Mouse (Mus musculus) bone marrow, adult 2 months (tissue): ENCODE data around the gene Gm4952. TPM values are rescaled to one million over a fixed set of nuclear protein-coding genes. Genes with fewer than 3 reads are reported as not detected.

ENCODE experiments used
- H3K27ac ChIP-seq: fragments of 200-500 bp; 2 replicates; pipeline ENCODE4 v1.5.1; 2012; ENCODE audit warnings: low read depth, mild to moderate bottlenecking, control low read depth, inconsistent platforms, low read length; ENCODE audit not compliant: control insufficient read depth, poor library complexity, insufficient read depth
- H3K4me1 ChIP-seq: fragments of 200-500 bp; 2 replicates; pipeline ENCODE4 v1.6.1; 2011; ENCODE audit warnings: low read length; ENCODE audit not compliant: control insufficient read depth, insufficient read depth
- H3K4me3 ChIP-seq: fragments of 200-500 bp; replicated peaks from 2 replicates; pipeline ENCODE3; 2011; ENCODE audit warnings: mild to moderate bottlenecking, low read depth, low read length, control low read depth; ENCODE audit not compliant: control insufficient read depth
- CTCF ChIP-seq: fragments of 200-500 bp; IDR thresholded peaks from 2 replicates; pipeline ENCODE4 v1.5.1; 2011; ENCODE audit warnings: low read length, control low read depth; ENCODE audit not compliant: control insufficient read depth, insufficient read depth
- POLR2A ChIP-seq: fragments of 200-500 bp; IDR thresholded peaks from 2 replicates; pipeline ENCODE4 v1.6.1; 2011; ENCODE audit warnings: low read depth, mild to moderate bottlenecking, control low read depth, low read length, borderline replicate concordance; ENCODE audit not compliant: control insufficient read depth
- WGBS: fragments of 180-500 bp; shearing (Covaris S2); methylation state at CpG from one replicate; pipeline ENCODE4 v1.1.7; 2018; 5-methylcytosine and 5-hydroxymethylcytosine counted together
- polyA plus RNA-seq: library from polyadenylated mRNA; stranded (reverse); fragments of >200 nt; gene quantifications from 2 replicates; pipeline ENCODE4 v1.2.4, GENCODE M21; 2011; ENCODE audit warnings: low replicate concordance; ENCODE audit not compliant: missing spikeins, insufficient read depth, insufficient read length

The Gm4952 gene
- polyA plus RNA-seq, 1 experiment = not detected

GRCm38 (mm10) chr19:12572614-12573265 lies 27.0 kb upstream of the Gm4952 start:
- WGBS = 59% methylated on average over 1 of the region's 1 CpGs
- TF ChIP-seq POLR2A (no peak), CTCF (no peak)
- Histone ChIP-seq H3K4me3 (peak overlapping the region; percentile 94), H3K27ac (peak overlapping the region; percentile 59; the same call in 1 of the 2 replicates), H3K4me1 (peaks cover 8% of the 10 kb centered on the region)

GRCm38 (mm10) chr19:12573266-12574011 lies 26.3 kb upstream of the Gm4952 start:
- Histone ChIP-seq H3K4me1 (peaks cover 8% of the 10 kb centered on the region), H3K4me3 (peak overlapping the region; percentile 94), H3K27ac (peak overlapping the region; percentile 71)
- peak; percentile 45; the same call in 1 of the 2 replicates for TF ChIP-seq POLR2A
- TF ChIP-seq CTCF = no peak
- 2% methylated on average over 14 of the region's 14 CpGs for WGBS

DNA sequence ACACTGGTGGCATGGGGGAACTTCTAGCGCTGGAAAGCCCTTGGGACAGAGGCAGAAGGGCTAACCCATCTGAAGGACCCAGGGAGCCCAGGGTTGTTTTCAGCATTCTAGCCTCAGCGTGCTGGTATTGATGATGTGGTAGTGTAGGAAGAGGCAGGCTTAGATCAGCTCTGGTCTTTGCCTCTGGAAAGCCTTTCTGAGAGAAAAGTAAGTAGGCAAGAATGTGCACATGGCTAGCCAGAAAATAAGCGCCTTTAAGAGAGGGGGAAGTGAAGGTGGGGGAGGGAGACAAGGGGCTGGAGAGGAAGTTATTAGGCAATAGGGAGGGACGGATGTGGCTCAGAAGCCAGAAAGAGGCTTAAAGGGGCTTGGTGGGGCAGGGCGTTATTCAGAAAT lies 25.8 kb upstream of the Gm4952 start:
- whole genome bisulfite sequencing = 0% methylated on average over 5 of the region's 5 CpGs
- Histone ChIP-seq H3K4me3 (peak overlapping the region; percentile 94), H3K4me1 (peaks cover 8% of the 10 kb centered on the region), H3K27ac (peak overlapping the region; percentile 71)
- TF ChIP-seq CTCF (no peak), POLR2A (no peak)

DNA sequence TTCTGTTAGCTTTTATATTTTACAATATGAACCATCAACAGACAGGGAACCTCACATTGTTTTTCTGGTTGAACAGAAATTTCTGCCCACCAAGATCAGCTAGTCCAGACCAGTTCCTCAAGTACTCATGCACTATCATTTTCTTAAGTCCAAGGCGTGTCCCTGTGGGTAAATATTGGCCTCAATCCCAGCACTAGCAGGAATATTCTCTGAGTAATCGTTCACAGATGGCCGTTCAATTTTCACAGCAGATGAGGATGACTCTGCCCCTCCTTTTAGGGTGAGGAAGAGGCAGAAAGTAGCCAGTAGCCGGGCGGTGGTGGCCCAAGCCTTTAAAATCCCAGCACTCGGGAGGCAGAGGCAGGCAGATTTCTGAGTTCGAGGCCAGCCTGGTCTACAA lies 24.7 kb upstream of the Gm4952 start:
- TF ChIP-seq POLR2A = no peak
- TF ChIP-seq CTCF = no peak
- H3K4me3 ChIP-seq = peak overlapping the region; percentile 29
- WGBS = 31% methylated on average over 7 of the region's 7 CpGs
- H3K27ac ChIP-seq = peak overlapping the region; percentile 55; the same call in 1 of the 2 replicates
- peaks cover 8% of the 10 kb centered on the region for H3K4me1 ChIP-seq

- Histone ChIP-seq H3K4me1 (peaks cover 8% of the 10 kb centered on the region), H3K4me3 (peak overlapping the region; percentile 34), H3K27ac (peak overlapping the region; percentile 55; the same call in 1 of the 2 replicates)
- 42% methylated on average over 2 of the region's 2 CpGs for WGBS
- TF ChIP-seq CTCF (no peak), POLR2A (no peak)
Measured at GRCm38 (mm10) chr19:12575514-12575913, 24.3 kb upstream of the Gm4952 start.

DNA sequence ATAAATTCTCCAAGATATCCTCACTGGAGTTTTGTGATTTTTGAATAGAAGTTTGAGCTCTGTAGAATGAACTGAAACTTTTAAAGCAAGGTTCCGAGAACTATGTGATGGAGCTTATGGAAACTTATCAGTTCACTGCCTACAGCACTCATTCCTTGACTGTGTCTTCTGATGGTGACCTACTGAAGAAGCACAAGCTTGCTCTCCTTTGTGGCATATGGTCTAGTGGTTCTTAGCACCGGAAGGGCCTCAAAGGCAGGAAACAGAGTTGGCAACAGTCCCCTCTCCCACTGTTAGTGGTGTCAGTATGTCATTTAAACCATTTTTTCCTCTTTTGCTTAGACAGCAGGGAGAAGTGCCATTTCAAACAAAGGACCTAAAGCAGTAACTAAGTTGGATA lies 23.1 kb upstream of the Gm4952 start:
- WGBS = 24% methylated on average over 2 of the region's 2 CpGs
- no peak overlapping the region for H3K4me3 ChIP-seq
- TF ChIP-seq CTCF = no peak
- TF ChIP-seq POLR2A = no peak
- peaks cover 8% of the 10 kb centered on the region for H3K4me1 ChIP-seq
- H3K27ac ChIP-seq = no peak overlapping the region; the same call in 1 of the 2 replicates

DNA sequence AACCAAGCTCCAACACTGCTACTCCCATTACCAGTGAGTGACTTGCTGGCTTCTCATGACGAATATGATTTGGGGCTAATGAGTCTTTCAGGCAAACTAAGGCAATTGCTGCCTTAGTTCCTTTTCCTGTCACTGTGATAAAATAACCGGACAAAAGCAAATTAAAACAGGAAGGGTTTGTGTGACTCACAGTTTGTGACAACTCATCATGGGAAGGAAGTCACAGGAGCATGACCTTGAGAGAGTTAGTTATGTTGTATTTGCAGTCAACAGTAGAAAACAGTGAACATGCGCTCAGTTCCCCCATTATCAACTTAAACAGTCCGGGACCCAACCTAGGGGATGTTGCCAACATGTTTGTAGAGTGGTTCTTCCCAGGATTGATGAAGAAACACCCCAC lies 14.5 kb upstream of the Gm4952 start:
- TF ChIP-seq POLR2A (no peak), CTCF (no peak)
- 31% methylated on average over 4 of the region's 4 CpGs for WGBS
- Histone ChIP-seq H3K4me3 (no peak overlapping the region), H3K27ac (no peak overlapping the region), H3K4me1 (no peaks in the 10 kb centered on the region; the same call in 1 of the 2 replicates)

- TF ChIP-seq POLR2A (no peak), CTCF (peak; percentile 87)
Measured at GRCm38 (mm10) chr19:12591908-12592307, 7.9 kb upstream of the Gm4952 start.

More at GRCm38 (mm10) chr19:12591908-12592307, 7.9 kb upstream of the Gm4952 start:
- 6% methylated on average over 1 of the region's 1 CpGs for WGBS
- no peak overlapping the region for H3K27ac ChIP-seq
- no peak overlapping the region for H3K4me3 ChIP-seq
- peaks cover 2% of the 10 kb centered on the region; the same call in 1 of the 2 replicates for H3K4me1 ChIP-seq
